Mouse (Mus musculus): ENCODE results near the gene Cpsf7.

Cpsf7 gene

DNA sequence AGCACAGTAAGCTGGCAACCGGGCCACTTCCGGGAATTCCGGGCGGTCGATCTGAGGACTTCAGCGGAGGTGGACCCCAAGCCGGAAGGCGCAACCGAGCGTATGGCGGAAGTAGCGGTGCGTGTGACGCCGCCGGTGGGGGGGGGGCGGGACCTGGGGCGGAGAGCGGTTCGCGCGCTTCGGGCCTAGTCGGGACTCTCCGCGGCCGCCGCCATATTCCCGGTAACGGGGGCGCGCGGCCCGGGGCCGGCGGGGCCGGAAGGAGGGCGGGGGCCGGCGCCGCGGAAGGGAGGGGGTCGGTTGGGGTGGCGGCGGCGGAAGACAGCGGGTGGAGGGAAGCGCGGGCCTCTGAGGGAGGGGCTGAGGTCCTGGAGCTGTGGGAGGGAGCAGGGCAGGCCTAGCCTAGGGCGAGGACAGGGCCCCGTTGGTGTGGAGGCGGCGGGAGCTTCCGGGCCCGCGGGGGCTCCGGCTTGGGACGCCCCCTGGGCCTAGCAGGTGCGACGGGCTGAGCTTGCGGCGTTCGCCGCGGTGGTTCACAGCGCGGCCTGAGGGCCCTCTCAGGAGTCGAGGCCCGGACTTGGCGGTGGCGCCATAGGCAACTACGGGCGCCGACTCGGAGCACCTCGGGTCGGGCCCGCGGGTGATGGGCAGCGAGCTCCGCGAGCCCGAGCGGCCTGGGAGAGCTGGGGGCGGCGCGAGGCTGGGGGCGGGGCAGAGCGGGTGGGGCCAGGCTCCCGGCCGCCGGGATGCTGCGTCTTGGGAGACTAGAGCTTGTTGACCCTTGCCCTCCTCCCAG lies at the start of gene Cpsf7:
TSS of gene Cpsf7 (plus strand) at position 161 of the 796 bp plus-strand sequence.
- DNase-seq = peak; percentile 85

GRCm38 (mm10) chr19:10479541-10479940 lies 45.5 kb upstream of the Cpsf7 start:
- DNase-seq = no peak

- no peak for DNase-seq
Measured at GRCm38 (mm10) chr19:10482703-10483102, 42.4 kb upstream of the Cpsf7 start, which contains the start of gene Ppp1r32. Ppp1r32 (minus strand) TSS chr19:10482928.

DNA sequence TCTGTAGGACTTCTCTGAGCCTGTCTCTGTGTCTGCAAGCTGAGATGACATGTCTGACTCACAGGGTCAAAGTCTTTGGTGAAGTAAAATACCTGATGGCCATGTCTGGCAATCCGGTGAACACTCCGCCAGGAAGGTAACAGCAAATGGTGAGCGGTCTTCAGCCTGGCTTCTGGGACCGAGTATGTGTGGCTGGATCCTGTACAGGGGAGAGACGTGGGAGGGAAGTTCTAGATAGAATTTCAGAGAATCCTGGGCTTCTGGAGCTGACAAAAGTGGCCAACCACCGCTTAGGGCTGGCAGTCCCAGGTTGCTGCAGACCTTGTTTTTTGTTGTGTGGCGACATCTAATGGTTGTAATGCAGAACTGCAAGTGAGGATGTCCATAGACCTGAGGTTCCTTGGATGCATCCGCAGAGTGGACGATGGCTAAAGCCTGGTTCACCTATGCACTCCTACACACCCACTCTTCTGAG lies 38.8 kb upstream of the Cpsf7 start:
- peak; percentile 52 to 60 for DNase-seq

- no peak for DNase-seq
Measured at GRCm38 (mm10) chr19:10495670-10496069, 29.4 kb upstream of the Cpsf7 start.

- no peak for DNase-seq
Measured at GRCm38 (mm10) chr19:10496976-10497375, 28.1 kb upstream of the Cpsf7 start.

GRCm38 (mm10) chr19:10497512-10498160 lies 27.4 kb upstream of the Cpsf7 start:
- no peak for DNase-seq

GRCm38 (mm10) chr19:10500581-10500980 lies 24.5 kb upstream of the Cpsf7 start:
- DNase-seq = no peak

- DNase-seq = peak; percentile 67 to 70
Measured at GRCm38 (mm10) chr19:10502571-10502970, 22.5 kb upstream of the Cpsf7 start.

DNA sequence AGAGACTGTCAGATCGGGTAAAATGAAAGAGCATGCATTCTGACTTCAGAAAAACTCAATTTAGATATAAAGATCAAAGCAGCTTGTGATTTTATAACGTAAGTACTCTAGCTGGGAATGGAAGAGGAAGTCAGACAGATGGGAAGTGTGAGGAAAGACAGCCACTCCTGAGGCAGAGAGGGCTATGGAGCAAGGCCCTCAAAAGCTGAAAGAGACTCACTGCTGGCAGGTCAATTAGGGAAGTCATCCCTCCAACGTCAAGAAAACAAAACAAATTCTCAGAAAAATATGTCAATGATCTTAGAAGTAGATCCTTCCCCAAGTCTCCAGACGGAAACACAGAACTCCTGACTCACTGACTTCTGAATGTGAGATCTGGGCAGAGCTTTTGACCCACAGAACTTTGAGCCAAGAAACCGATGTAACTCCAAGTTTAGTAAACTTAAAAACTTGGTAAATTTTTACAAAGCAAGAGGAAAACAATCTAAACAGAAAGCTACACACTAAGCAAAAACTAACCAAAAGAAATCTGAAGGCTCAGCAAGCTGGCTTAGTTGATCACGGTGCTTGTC lies 14.2 kb upstream of the Cpsf7 start:
- DNase-seq = no peak

- DNase-seq = peak; percentile 38 to 43
Measured at GRCm38 (mm10) chr19:10520355-10520754, 4.7 kb upstream of the Cpsf7 start.

GRCm38 (mm10) chr19:10521926-10522325 lies 3.1 kb upstream of the Cpsf7 start:
- DNase-seq = peak in 1 of 2 experiments; percentile 20

GRCm38 (mm10) chr19:10523483-10524080 lies 1.5 kb upstream of the Cpsf7 start:
- DNase-seq = no peak

- DNase-seq = no peak
Measured at GRCm38 (mm10) chr19:10524784-10525105, 321 bp upstream of the Cpsf7 start.

- peak; percentile 66 to 74 for DNase-seq
Measured at GRCm38 (mm10) chr19:10525910-10526309, 844 bp downstream of the Cpsf7 start, which contains the start of gene Sdhaf2. Sdhaf2 (minus strand) TSS chr19:10526142.

- peak; percentile 23 to 28 for DNase-seq
Measured at GRCm38 (mm10) chr19:10530082-10530481, 5.0 kb downstream of the Cpsf7 start.

DNA sequence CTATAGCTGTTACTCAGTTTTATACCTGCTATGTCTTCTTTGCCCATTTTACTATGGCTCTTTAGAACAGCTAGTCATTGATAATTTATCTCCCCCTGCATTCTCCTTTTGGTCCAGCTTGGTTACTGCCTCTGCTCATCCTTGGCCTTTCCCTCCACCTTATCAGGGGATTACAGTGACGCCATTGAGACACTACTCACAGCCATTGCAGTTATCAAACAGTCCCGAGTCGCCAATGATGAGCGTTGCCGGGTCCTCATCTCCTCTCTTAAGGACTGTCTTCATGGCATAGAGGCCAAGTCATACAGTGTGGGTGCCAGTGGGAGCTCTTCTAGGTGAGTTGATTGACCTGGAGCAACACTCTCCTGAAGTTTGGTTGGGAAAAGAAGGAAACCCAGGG lies 14.4 kb downstream of the Cpsf7 start:
- DNase-seq = no peak

GRCm38 (mm10) chr19:10555624-10556510 lies 30.8 kb downstream of the Cpsf7 start, which contains the start of gene Tmem216:
Tmem216 (minus strand) TSS chr19:10556238.
- DNase-seq = peak; percentile 85 to 86

- DNase-seq = no peak
Measured at GRCm38 (mm10) chr19:10557001-10557400, 31.9 kb downstream of the Cpsf7 start.

DNA sequence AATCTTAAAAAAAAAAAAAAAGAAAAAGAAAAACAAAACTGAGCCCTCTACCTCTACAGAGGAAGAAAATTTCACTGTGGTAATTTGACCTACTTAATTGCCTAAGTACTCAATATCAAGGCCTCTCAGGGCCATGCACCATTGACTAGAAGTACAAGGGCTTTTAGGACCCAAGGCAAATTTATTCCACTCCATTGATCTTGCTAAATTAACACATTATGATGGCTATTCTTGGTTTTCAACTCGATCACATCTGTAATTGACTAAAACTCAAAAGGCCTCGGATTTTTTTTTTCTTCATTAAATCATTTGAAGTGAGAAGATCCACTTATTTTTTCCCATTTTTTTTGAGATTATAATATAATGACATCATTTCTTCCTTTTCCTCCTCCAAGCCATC lies 32.4 kb downstream of the Cpsf7 start:
- DNase-seq = no peak

- peak; percentile 19 to 27 for DNase-seq
Measured at GRCm38 (mm10) chr19:10557837-10558375, 32.8 kb downstream of the Cpsf7 start.

GRCm38 (mm10) chr19:10560108-10560507 lies 35.0 kb downstream of the Cpsf7 start:
- no peak for DNase-seq
